ENCODE assay signal across 15 mouse cellular contexts in genomic region chr15:67845707-67846106, GRCm38 (mm10).
"Had no signal": no experiment of that assay in that cellular context is flagged by ENCODE, and none has a peak within 500 bp of the region (broad histone marks: within the 10 kb centered on the region; RNA-seq: fewer than 3 reads in every experiment).

No protein-coding gene starts in this region.

- H3K4me3 ChIP-seq: neural tube, embryonic 13.5 days; neural tube, embryonic 15.5 days; stomach, embryonic 15.5 days had no signal

- DNase-seq: retina, postnatal 1 day; right cerebral cortex, adult 18-20 months; right cerebral cortex, postnatal 14 days; right cerebral cortex, postnatal 25 days; right cerebral cortex, postnatal 4 days; spleen, adult 18-20 months; thymus, adult 18-20 months; thymus, adult 2 months; thymus, postnatal 14 days; thymus, postnatal 25 days; thymus, postnatal 36 days; thymus, postnatal 4 days had no signal

- H3K4me2 ChIP-seq: neural tube, embryonic 13.5 days; neural tube, embryonic 15.5 days; stomach, embryonic 15.5 days had no signal

- H3K36me3 ChIP-seq: neural tube, embryonic 13.5 days; neural tube, embryonic 15.5 days; stomach, embryonic 15.5 days had no signal

- H3K27me3 ChIP-seq: neural tube, embryonic 13.5 days; neural tube, embryonic 15.5 days; stomach, embryonic 15.5 days had no signal
